Mouse (Mus musculus) G1E (cell line): ENCODE results near the gene Kat6b. TPM values are rescaled to one million over a fixed set of nuclear protein-coding genes. Genes with fewer than 3 reads are reported as not detected.

Experiments
- ATAC-seq: 2 replicates; pipeline ENCODE4 v1.8.0; 2016; ENCODE audit warnings: mild to moderate bottlenecking; ENCODE audit not compliant: insufficient number of reproducible peaks, poor library complexity, low FRiP score, severe bottlenecking; ENCODE audit errors: extremely low read depth
- DNase-seq: peaks from one replicate; pipeline ENCODE4 v3.0.0; 2012; ENCODE audit warnings: low spot score
- H3K27me3 ChIP-seq: 2 replicates; pipeline ENCODE4 v1.6.1; 2012; ENCODE audit warnings: mild to moderate bottlenecking, low read length, inconsistent platforms; ENCODE audit not compliant: insufficient read depth
- H3K36me3 ChIP-seq: replicated peaks from 2 replicates; pipeline ENCODE3; 2012; ENCODE audit warnings: mild to moderate bottlenecking, inconsistent platforms
- H3K4me1 ChIP-seq: 2 replicates; pipeline ENCODE4 v1.6.1; 2012; ENCODE audit warnings: low read depth, low read length, inconsistent platforms, mixed read lengths; ENCODE audit not compliant: insufficient read depth
- H3K4me3 ChIP-seq: 2 replicates; pipeline ENCODE4 v1.5.1; 2012; ENCODE audit warnings: low read depth, mild to moderate bottlenecking, inconsistent platforms, low read length, moderate library complexity, mixed read lengths
- H3K9me3 ChIP-seq: replicated peaks from 2 replicates; pipeline ENCODE4 v1.6.1; 2012; ENCODE audit warnings: inconsistent platforms
- CTCF ChIP-seq: IDR thresholded peaks from 2 replicates; pipeline ENCODE4 v1.5.1; 2012; ENCODE audit warnings: low read depth, low read length, inconsistent platforms, mixed read lengths
- GATA1 ChIP-seq: IDR thresholded peaks from 2 replicates; pipeline ENCODE4 v1.6.1; 2012; ENCODE audit warnings: borderline replicate concordance, low read length, inconsistent platforms, mixed read lengths
- GATA2 ChIP-seq: IDR thresholded peaks from 2 replicates; pipeline ENCODE4 v1.6.1; 2012; ENCODE audit warnings: low read depth, low read length, inconsistent platforms, borderline replicate concordance
- POLR2AphosphoS5 ChIP-seq: IDR thresholded peaks from 2 replicates; pipeline ENCODE4 v1.6.1; 2012; ENCODE audit warnings: low read depth, low read length, inconsistent platforms; ENCODE audit not compliant: insufficient replicate concordance
- TAL1 ChIP-seq: conservative IDR thresholded peaks from 2 replicates; pipeline ENCODE4 v1.6.1; 2012; ENCODE audit warnings: low read depth, low read length, inconsistent platforms, mixed read lengths
- polyA plus RNA-seq: library from polyadenylated mRNA; stranded (reverse); fragments of >175 nt; gene quantifications from 2 replicates; pipeline ENCODE4 v1.2.3, GENCODE M21; 2012
- total RNA-seq, 2 experiments: library from RNA; stranded (forward) in 1 of 2; stranded (reverse) in 1 of 2; fragments of 200-1000 nt in 1 of 2; fragments of >200 nt in 1 of 2; fragmentation: Nextera tagmentation in 1 of 2; gene quantifications; 2 replicates each; pipeline ENCODE4 v1.2.3; 2014 to 2017

The Kat6b gene
- total and polyA plus RNA-seq, 3 experiments: 4.1 to 56.7 (median 17.8) TPM

DNA sequence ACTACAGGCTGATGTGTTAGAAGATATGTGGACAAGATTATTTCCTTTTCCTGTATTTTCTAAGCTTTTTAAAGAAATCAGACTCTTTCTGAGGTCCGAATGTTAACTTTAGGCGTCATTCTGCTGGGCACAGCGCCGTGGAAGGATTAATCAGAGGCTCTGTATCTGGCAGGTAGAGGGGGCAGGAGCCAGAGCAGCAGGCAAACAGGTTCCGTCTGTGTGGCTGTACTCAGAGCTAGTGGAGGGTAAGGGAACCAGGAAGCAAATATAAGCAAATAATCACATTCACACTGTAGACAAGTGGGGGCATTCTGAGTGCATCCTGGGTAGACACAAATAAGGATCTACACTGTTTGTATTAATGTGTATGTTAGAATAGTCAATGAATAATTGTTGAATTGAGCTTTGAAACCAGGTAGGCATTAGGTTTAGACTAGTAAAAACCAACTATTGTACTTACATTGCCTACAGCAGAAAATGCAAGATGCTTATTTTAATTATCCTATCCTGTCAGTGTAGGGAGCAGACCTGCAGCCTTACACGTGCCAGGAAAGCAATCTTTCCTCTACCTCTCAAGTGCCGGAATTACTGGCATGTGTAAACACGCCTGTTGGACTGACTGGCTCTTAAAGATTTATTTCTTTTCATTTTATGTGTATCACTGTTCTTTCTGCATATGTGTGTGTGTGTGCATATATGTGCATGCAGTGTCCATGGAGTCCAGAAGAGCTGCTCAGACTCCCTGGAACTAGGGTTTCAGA lies 104.4 kb downstream of the Kat6b start:
- H3K9me3 ChIP-seq: no peaks in the 10 kb centered on the region
- peaks cover 3% of the 10 kb centered on the region for H3K36me3 ChIP-seq
- no peak for ATAC-seq
- H3K4me1 ChIP-seq: peaks cover 93% of the 10 kb centered on the region
- H3K27me3 ChIP-seq: no peaks in the 10 kb centered on the region
- no peak overlapping the region for H3K4me3 ChIP-seq
- no peak for DNase-seq
- no peak for TF ChIP-seq CTCF
- no peak for TF ChIP-seq GATA1
- TF ChIP-seq POLR2AphosphoS5: no peak
- no peak for TF ChIP-seq TAL1
- no peak for TF ChIP-seq GATA2

DNA sequence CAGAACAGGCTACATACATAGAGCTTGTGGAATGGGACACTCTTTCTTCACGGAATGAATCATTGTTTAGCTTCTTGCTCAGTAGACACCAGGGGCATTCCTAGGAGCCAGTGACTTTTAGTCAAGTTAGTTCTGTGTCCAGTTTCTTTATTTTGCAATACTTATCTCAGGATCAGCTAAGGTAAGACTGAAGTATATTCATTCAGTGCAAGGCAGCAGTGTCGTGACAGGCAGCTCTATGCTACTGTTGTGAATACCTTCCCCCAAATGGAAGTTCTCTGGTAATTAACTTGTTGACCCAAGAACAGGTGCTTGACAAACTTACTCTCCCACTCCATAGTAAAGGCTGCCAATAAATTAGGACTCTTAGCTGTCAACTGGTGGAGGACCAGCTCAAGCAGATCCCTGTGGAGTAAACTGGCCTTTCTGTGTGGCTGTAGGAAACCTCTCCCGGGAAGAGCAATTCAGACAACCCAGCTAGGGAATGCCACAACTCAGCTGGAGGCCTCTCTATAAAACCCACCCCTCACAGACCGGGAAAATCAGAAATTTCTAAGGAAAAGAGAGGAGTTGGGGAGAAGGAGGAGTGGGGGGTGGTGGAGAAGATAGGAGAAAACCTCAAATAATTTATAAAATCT lies 105.4 kb downstream of the Kat6b start:
- Histone ChIP-seq H3K36me3 (peaks cover 3% of the 10 kb centered on the region), H3K4me1 (peaks cover 90% of the 10 kb centered on the region), H3K9me3 (no peaks in the 10 kb centered on the region), H3K27me3 (no peaks in the 10 kb centered on the region), H3K4me3 (no peak overlapping the region)
- ATAC-seq (no peak), DNase-seq (no peak)
- TF ChIP-seq TAL1: no peak
- TF ChIP-seq CTCF: no peak
- TF ChIP-seq GATA1: no peak
- no peak for TF ChIP-seq POLR2AphosphoS5
- TF ChIP-seq GATA2: no peak

- Histone ChIP-seq H3K4me3 (no peak overlapping the region), H3K36me3 (peaks cover 6% of the 10 kb centered on the region), H3K27me3 (no peaks in the 10 kb centered on the region), H3K4me1 (peaks cover 79% of the 10 kb centered on the region), H3K9me3 (peaks cover 6% of the 10 kb centered on the region; the same call in 1 of the 2 replicates)
- no peak for TF ChIP-seq TAL1
- TF ChIP-seq GATA2: no peak
- no peak for TF ChIP-seq GATA1
- no peak for TF ChIP-seq CTCF
- no peak for TF ChIP-seq POLR2AphosphoS5
- DNase-seq (no peak), ATAC-seq (no peak)
Observed at GRCm38 (mm10) chr14:21587931-21588330, 106.7 kb downstream of the Kat6b start.

DNA sequence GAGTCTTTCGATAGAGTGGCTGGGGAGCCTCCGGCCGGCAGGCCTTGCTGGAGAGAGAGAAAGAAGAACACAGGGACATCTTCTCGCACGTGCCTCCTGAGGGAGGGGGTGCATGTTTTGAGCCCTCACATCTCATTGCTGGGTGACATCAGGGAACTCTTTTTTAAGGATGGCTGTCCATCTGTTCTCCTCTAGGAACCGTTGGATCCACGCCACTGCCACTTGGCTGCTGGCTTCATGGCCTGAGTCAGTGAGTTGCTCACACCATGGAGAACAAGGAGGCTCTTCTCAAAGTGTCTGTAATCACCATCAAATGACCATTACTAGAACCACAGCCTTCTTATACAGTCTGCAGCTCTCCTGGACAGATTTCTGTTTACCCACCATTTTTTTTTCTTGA lies 108.4 kb downstream of the Kat6b start:
- Histone ChIP-seq H3K4me3 (no peak overlapping the region), H3K36me3 (peaks cover 6% of the 10 kb centered on the region), H3K27me3 (no peaks in the 10 kb centered on the region), H3K4me1 (peaks cover 73% of the 10 kb centered on the region), H3K9me3 (peaks cover 6% of the 10 kb centered on the region; the same call in 1 of the 2 replicates)
- TF ChIP-seq TAL1: no peak
- no peak for TF ChIP-seq GATA1
- no peak for TF ChIP-seq POLR2AphosphoS5
- no peak for TF ChIP-seq CTCF
- no peak for TF ChIP-seq GATA2
- DNase-seq (no peak), ATAC-seq (no peak)

- Histone ChIP-seq H3K27me3 (no peaks in the 10 kb centered on the region), H3K36me3 (peaks cover 6% of the 10 kb centered on the region), H3K4me3 (no peak overlapping the region), H3K4me1 (peaks cover 67% of the 10 kb centered on the region), H3K9me3 (peaks cover 6% of the 10 kb centered on the region; the same call in 1 of the 2 replicates)
- ATAC-seq (no peak), DNase-seq (no peak)
- no peak for TF ChIP-seq GATA2
- no peak for TF ChIP-seq TAL1
- TF ChIP-seq POLR2AphosphoS5: no peak
- TF ChIP-seq GATA1: no peak
- no peak for TF ChIP-seq CTCF
Observed at GRCm38 (mm10) chr14:21590205-21590604, 109.0 kb downstream of the Kat6b start.

DNA sequence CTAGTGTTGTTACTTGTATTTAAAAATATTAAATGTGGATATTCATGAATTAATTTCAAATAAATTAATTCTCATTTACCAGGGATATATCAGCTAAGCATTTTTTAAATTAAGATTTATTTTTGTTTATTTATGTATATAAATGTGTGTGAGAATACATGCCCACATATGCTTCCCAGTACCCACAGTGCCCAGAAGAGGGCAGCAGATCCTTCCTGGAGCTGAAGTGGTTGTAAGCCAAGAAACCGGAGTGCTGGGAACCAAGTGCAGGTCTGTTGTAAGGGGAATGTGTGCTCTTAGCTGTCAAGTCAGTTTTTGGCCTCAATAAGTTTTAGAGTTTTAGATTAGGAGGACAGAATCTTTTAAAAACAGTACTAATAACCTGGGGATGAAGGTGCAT lies 110.9 kb downstream of the Kat6b start:
- Histone ChIP-seq H3K27me3 (no peaks in the 10 kb centered on the region), H3K4me3 (no peak overlapping the region), H3K4me1 (peaks cover 53% of the 10 kb centered on the region), H3K9me3 (peaks cover 6% of the 10 kb centered on the region; the same call in 1 of the 2 replicates), H3K36me3 (peaks cover 6% of the 10 kb centered on the region)
- no peak for ATAC-seq
- TF ChIP-seq CTCF (0 out of 2 replicates have a peak, but pooled peaks have one; percentile 15), TAL1 (no peak), GATA1 (no peak), POLR2AphosphoS5 (no peak), GATA2 (no peak)
- no peak for DNase-seq
